Mouse (Mus musculus) forebrain, embryonic 16.5 days (tissue): ENCODE measurements around the gene AI481877. TPM values are rescaled to one million over a fixed set of nuclear protein-coding genes. Genes with fewer than 3 reads are reported as not detected.

Experiments used
- ATAC-seq: fragments of 200-750 bp; cut with Nextera tagmentation; 2 replicates; pipeline ENCODE4 v1.8.0; 2017; ENCODE audit warnings: mild to moderate bottlenecking, moderate library complexity
- H3K27ac ChIP-seq: fragments of 300-500 bp; sonication (generic); 2 replicates; pipeline ENCODE4 v1.5.1; 2014; ENCODE audit warnings: low read length, control low read depth
- H3K27me3 ChIP-seq: fragments of 300-500 bp; sonication (generic); replicated peaks from 2 replicates; pipeline ENCODE4 v1.6.1; 2014; ENCODE audit warnings: low read length; ENCODE audit not compliant: control insufficient read depth, insufficient read depth
- H3K36me3 ChIP-seq: fragments of 300-500 bp; sonication (generic); 2 replicates; pipeline ENCODE4 v1.6.1; 2014; ENCODE audit not compliant: control insufficient read depth, insufficient read depth
- H3K4me1 ChIP-seq: fragments of 300-500 bp; sonication (generic); replicated peaks from 2 replicates; pipeline ENCODE4 v1.6.1; 2014; ENCODE audit warnings: low read length; ENCODE audit not compliant: control insufficient read depth, insufficient read depth
- H3K4me2 ChIP-seq: fragments of 300-500 bp; sonication (generic); 2 replicates; pipeline ENCODE4 v1.6.1; 2014; ENCODE audit warnings: mild to moderate bottlenecking, low read length, control low read depth
- H3K4me3 ChIP-seq: fragments of 300-500 bp; sonication (generic); replicated peaks from 2 replicates; pipeline ENCODE4 v1.5.1; 2014; ENCODE audit warnings: mild to moderate bottlenecking, low read length, control low read depth
- H3K9ac ChIP-seq: fragments of 300-500 bp; sonication (generic); replicated peaks from 2 replicates; pipeline ENCODE4 v1.6.1; 2014; ENCODE audit warnings: low read depth, low read length, control low read depth
- H3K9me3 ChIP-seq: fragments of 300-500 bp; sonication (generic); 2 replicates; pipeline ENCODE4 v1.6.1; 2016; ENCODE audit warnings: low read length; ENCODE audit not compliant: control insufficient read depth
- WGBS: fragments of 180-500 bp; shearing (Covaris S2); extraction: QIAGEN DNeasy Blood & Tissue Kit; methylation state at CpG from one replicate; pipeline ENCODE4 v1.1.7; 2014; 5-methylcytosine and 5-hydroxymethylcytosine counted together
- polyA plus RNA-seq: library from polyadenylated mRNA; unstranded; fragments of >200 nt; fragmentation: Nextera tagmentation; extraction: Ambion mirVana; gene quantifications from 2 replicates; pipeline ENCODE4 v1.2.1, GENCODE M21; 2015

AI481877 gene
- polyA plus RNA-seq, 1 experiment from 2014 or later = not detected

- H3K4me2 ChIP-seq = no peak overlapping the region
- peaks cover 16% of the 10 kb centered on the region for H3K4me1 ChIP-seq
- no peaks in the 10 kb centered on the region for H3K9me3 ChIP-seq
- WGBS = 2% methylated on average over 2 of the region's 2 CpGs
- ATAC-seq = no peak
- H3K27me3 ChIP-seq = no peaks in the 10 kb centered on the region
- H3K27ac ChIP-seq = no peak overlapping the region
- H3K36me3 ChIP-seq = no peaks in the 10 kb centered on the region
- H3K4me3 ChIP-seq = no peak overlapping the region
- no peak overlapping the region for H3K9ac ChIP-seq
Observed at GRCm38 (mm10) chr4:59000614-59001013, 138.2 kb downstream of the AI481877 start.

GRCm38 (mm10) chr4:58999686-59000085 lies 139.1 kb downstream of the AI481877 start:
- Histone ChIP-seq H3K9me3 (no peaks in the 10 kb centered on the region), H3K27me3 (no peaks in the 10 kb centered on the region), H3K36me3 (no peaks in the 10 kb centered on the region), H3K4me2 (no peak overlapping the region), H3K9ac (no peak overlapping the region), H3K27ac (no peak overlapping the region), H3K4me3 (no peak overlapping the region), H3K4me1 (peaks cover 15% of the 10 kb centered on the region)
- WGBS = 8% methylated on average over 2 of the region's 2 CpGs
- no peak for ATAC-seq

- 87% methylated on average over 1 of the region's 1 CpGs for WGBS
- Histone ChIP-seq H3K9ac (no peak overlapping the region), H3K36me3 (no peaks in the 10 kb centered on the region), H3K4me1 (peaks cover 5% of the 10 kb centered on the region), H3K4me3 (no peak overlapping the region), H3K27me3 (no peaks in the 10 kb centered on the region), H3K4me2 (no peak overlapping the region), H3K27ac (no peak overlapping the region), H3K9me3 (no peaks in the 10 kb centered on the region)
- no peak for ATAC-seq
Observed at GRCm38 (mm10) chr4:58998688-58999087, 140.1 kb downstream of the AI481877 start.

GRCm38 (mm10) chr4:58997081-58997480 lies 141.7 kb downstream of the AI481877 start:
- no peaks in the 10 kb centered on the region for H3K4me1 ChIP-seq
- no peak for ATAC-seq
- no peak overlapping the region for H3K9ac ChIP-seq
- H3K9me3 ChIP-seq = no peaks in the 10 kb centered on the region
- no peak overlapping the region for H3K4me3 ChIP-seq
- no peak overlapping the region for H3K27ac ChIP-seq
- H3K27me3 ChIP-seq = no peaks in the 10 kb centered on the region
- no peak overlapping the region for H3K4me2 ChIP-seq
- 87% methylated on average over 5 of the region's 5 CpGs for WGBS
- no peaks in the 10 kb centered on the region for H3K36me3 ChIP-seq

- Histone ChIP-seq H3K27me3 (no peaks in the 10 kb centered on the region), H3K27ac (no peak overlapping the region), H3K4me2 (no peak overlapping the region), H3K9ac (no peak overlapping the region), H3K4me1 (no peaks in the 10 kb centered on the region), H3K4me3 (no peak overlapping the region), H3K36me3 (no peaks in the 10 kb centered on the region), H3K9me3 (no peaks in the 10 kb centered on the region)
- no peak for ATAC-seq
- 76% methylated on average over 8 of the region's 8 CpGs for WGBS
Observed at GRCm38 (mm10) chr4:58995251-58995693, 143.5 kb downstream of the AI481877 start.

- WGBS = 94% methylated on average over 4 of the region's 4 CpGs
- H3K27ac ChIP-seq = no peak within 1 kb of the TSS
- no peak within 1 kb of the TSS for H3K4me3 ChIP-seq
- no peaks in the 10 kb centered on the region for H3K4me1 ChIP-seq
- H3K36me3 ChIP-seq = no peaks in the 10 kb centered on the region
- H3K27me3 ChIP-seq = no peaks in the 10 kb centered on the region
- H3K9ac ChIP-seq = no peak within 1 kb of the TSS
- ATAC-seq = no peak
- no peaks in the 10 kb centered on the region for H3K9me3 ChIP-seq
- H3K4me2 ChIP-seq = no peak within 1 kb of the TSS
Observed at GRCm38 (mm10) chr4:58994762-58995161, 144.0 kb downstream of the AI481877 start, which contains the start of gene Dnajc25. Dnajc25 (plus strand) TSS chr4:58995062.

Other genes starting within 250 kb of the AI481877 start
- gene Ecpas, start 226.2 kb downstream of the AI481877 start, polyA plus RNA-seq = 28.8 and 32.5 TPM in 2 replicates
- gene Zkscan16, start 195.4 kb downstream of the AI481877 start, polyA plus RNA-seq = 1.3 and 1.7 TPM in 2 replicates
- gene Ptgr1, start 151.9 kb downstream of the AI481877 start, polyA plus RNA-seq = 3.4 and 4.1 TPM in 2 replicates
- 3.4 and 5.5 TPM in 2 replicates for gene Dnajc25, start 143.9 kb downstream of the AI481877 start, polyA plus RNA-seq
- 2.3 and 4.8 TPM in 2 replicates for gene Gm20503, start 135.8 kb downstream of the AI481877 start, polyA plus RNA-seq
- 210 and 212 TPM in 2 replicates for gene Gng10, start 103.9 kb downstream of the AI481877 start, polyA plus RNA-seq
- 17.9 and 18.3 TPM in 2 replicates for gene Ugcg, start 50.3 kb upstream of the AI481877 start, polyA plus RNA-seq